In the genomic region with DNA sequence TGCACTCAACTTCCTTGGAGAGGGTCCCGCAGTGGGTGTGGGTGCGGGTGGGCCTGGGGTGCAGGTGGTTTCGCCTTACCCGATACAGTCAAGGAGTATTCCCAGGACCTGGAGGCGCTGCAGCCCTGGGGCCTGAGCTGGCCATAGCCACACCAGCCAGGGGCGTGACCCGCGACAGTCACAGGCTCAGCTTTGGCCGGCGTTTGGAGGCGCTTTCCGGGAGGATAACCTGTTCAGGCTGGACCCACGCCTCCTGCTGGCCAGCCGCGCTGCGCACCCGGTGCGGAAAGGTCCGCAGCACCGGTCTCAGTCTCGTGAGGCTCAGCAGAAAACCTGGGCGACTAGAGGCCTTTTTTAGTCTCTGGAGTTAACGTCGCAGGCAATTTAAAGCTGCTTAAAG, we compare ENCODE assay signal across 9 mouse cellular contexts. TPM values are rescaled to one million over a fixed set of nuclear protein-coding genes. Genes with fewer than 3 reads are reported as not detected.
DNase-seq lines count a peak whose midpoint lies in the region; ATAC-seq and TF ChIP-seq lines count a peak whose summit lies in the region.
"Had no signal": no experiment of that assay in that cellular context is flagged by ENCODE, and none has a peak within 500 bp of the region (broad histone marks: within the 10 kb centered on the region; RNA-seq: fewer than 3 reads in every experiment).

No protein-coding gene starts in this region.

- peak overlapping the region; percentile 42 for H3K9ac ChIP-seq in embryonic facial prominence, embryonic 14.5 days (ENCODE audit: low read depth, low read length)
- peak overlapping the region; percentile 58; the same call in 1 of the 2 replicates for H3K9ac ChIP-seq in heart, embryonic 13.5 days
- H3K9ac ChIP-seq in kidney, embryonic 15.5 days: no peak overlapping the region

- 2% methylated on average over 21 of the region's 24 CpGs for WGBS in embryonic facial prominence, embryonic 14.5 days
- WGBS in heart, embryonic 13.5 days: 2% methylated on average over 24 of the region's 24 CpGs
- WGBS in kidney, embryonic 15.5 days: 3% methylated on average over 24 of the region's 24 CpGs
- WGBS in small intestine, adult 2 months: 6% methylated on average over 24 of the region's 24 CpGs

- peak overlapping the region; percentile 28 for H3K4me3 ChIP-seq in embryonic facial prominence, embryonic 14.5 days (ENCODE audit: low read depth, low read length)
- peak overlapping the region; percentile 43 for H3K4me3 ChIP-seq in heart, embryonic 13.5 days
- peak overlapping the region; percentile 31 for H3K4me3 ChIP-seq in kidney, embryonic 15.5 days (replicated peaks)
- H3K4me3 ChIP-seq in small intestine, adult 2 months (ENCODE audit: low read depth, low read length): no peak overlapping the region

- no peak for TF ChIP-seq POLR2A in small intestine, adult 2 months (IDR thresholded peaks at IDR 0.05; ENCODE audit: low read depth, low read length)

- peak overlapping the region; percentile 63 for H3K4me2 ChIP-seq in embryonic facial prominence, embryonic 14.5 days (ENCODE audit: low read depth, low read length)
- peak overlapping the region; percentile 71 for H3K4me2 ChIP-seq in heart, embryonic 13.5 days
- peak overlapping the region; percentile 62 for H3K4me2 ChIP-seq in kidney, embryonic 15.5 days

- intact Hi-C loops in left cerebral cortex, postnatal 4 days (cut with DNase I): loop anchor here (5.0 kb wide), 2 partner anchors 118 to 282 kb away; a partner anchor contains a TSS
- intact Hi-C loops in left cerebral cortex, postnatal 36 days (cut with DNase I): loop anchor here (10.0 kb wide), 1 partner anchor 899 kb away; no protein-coding TSS in a partner anchor

- no peaks in the 10 kb centered on the region for H3K9me3 ChIP-seq in embryonic facial prominence, embryonic 14.5 days (ENCODE audit: control insufficient read depth, low read length)
- no peaks in the 10 kb centered on the region for H3K9me3 ChIP-seq in heart, embryonic 13.5 days
- H3K9me3 ChIP-seq in kidney, embryonic 15.5 days (replicated peaks): no peaks in the 10 kb centered on the region

- peaks cover 12% of the 10 kb centered on the region; the same call in 1 of the 2 replicates for H3K27me3 ChIP-seq in embryonic facial prominence, embryonic 14.5 days (replicated peaks; ENCODE audit: control insufficient read depth, insufficient read depth, low read length)
- H3K27me3 ChIP-seq in heart, embryonic 13.5 days (replicated peaks): peaks cover 25% of the 10 kb centered on the region
- peaks cover 7% of the 10 kb centered on the region; the same call in 1 of the 2 replicates for H3K27me3 ChIP-seq in kidney, embryonic 15.5 days
- no peaks in the 10 kb centered on the region for H3K27me3 ChIP-seq in small intestine, adult 2 months (ENCODE audit: control insufficient read depth, insufficient read depth, low read length)

- no peaks in the 10 kb centered on the region for H3K36me3 ChIP-seq in embryonic facial prominence, embryonic 14.5 days (ENCODE audit: control insufficient read depth, insufficient read depth, low read length)
- no peaks in the 10 kb centered on the region for H3K36me3 ChIP-seq in heart, embryonic 13.5 days
- H3K36me3 ChIP-seq in kidney, embryonic 15.5 days: no peaks in the 10 kb centered on the region
- H3K36me3 ChIP-seq in small intestine, adult 2 months (ENCODE audit: control insufficient read depth, insufficient read depth, low read length): no peaks in the 10 kb centered on the region

- peak; percentile 64 for ATAC-seq in embryonic facial prominence, embryonic 14.5 days (ENCODE audit: low read depth)
- ATAC-seq in heart, embryonic 13.5 days (ENCODE audit: extremely low read depth, insufficient number of reproducible peaks, low FRiP score, low TSS enrichment): no peak; the same call in 1 of the 2 replicates
- peak; percentile 88 for ATAC-seq in kidney, embryonic 15.5 days (replicated peaks; ENCODE audit: low FRiP score)

- H3K4me1 ChIP-seq in embryonic facial prominence, embryonic 14.5 days (ENCODE audit: control insufficient read depth, insufficient read depth, low read length): no peaks in the 10 kb centered on the region
- peaks cover 8% of the 10 kb centered on the region for H3K4me1 ChIP-seq in heart, embryonic 13.5 days
- peaks cover 11% of the 10 kb centered on the region for H3K4me1 ChIP-seq in kidney, embryonic 15.5 days
- peaks cover 2% of the 10 kb centered on the region for H3K4me1 ChIP-seq in small intestine, adult 2 months (ENCODE audit: control insufficient read depth, insufficient read depth, insufficient read length, low read length)

- DNase-seq in left cerebral cortex, postnatal 4 days: peak; percentile 75
- no peak for DNase-seq in left cerebral cortex, postnatal 36 days (ENCODE audit: low spot score in 2 of 2)
- peak; percentile 62 for DNase-seq in embryonic facial prominence, embryonic 14.5 days (ENCODE audit: low spot score)
- DNase-seq in lung, postnatal 10 days: peak; percentile 82
- no peak for DNase-seq in thymus, postnatal 25 days

- peak; percentile 57; the same call in 1 of the 2 replicates for TF ChIP-seq CTCF in small intestine, adult 2 months (IDR thresholded peaks at IDR 0.05; ENCODE audit: extremely low read depth, insufficient read length, insufficient replicate concordance, low read depth, low read length)

- no peak overlapping the region for H3K27ac ChIP-seq in embryonic facial prominence, embryonic 14.5 days (replicated peaks; ENCODE audit: low read depth, low read length)
- no peak overlapping the region for H3K27ac ChIP-seq in heart, embryonic 13.5 days (replicated peaks)
- no peak overlapping the region for H3K27ac ChIP-seq in kidney, embryonic 15.5 days
- no peak overlapping the region for H3K27ac ChIP-seq in small intestine, adult 2 months (ENCODE audit: insufficient read depth, low read depth, low read length)

RNA-seq across cellular contexts. Expression of a gene that starts 12.2 kb away (rescaled TPM):
- not detected for total RNA-seq in left cerebral cortex, postnatal 4 days (2021)
- not detected for total RNA-seq in left cerebral cortex, postnatal 36 days (2021)
- polyA plus RNA-seq in embryonic facial prominence, embryonic 14.5 days (2014; fragmentation: Nextera tagmentation; extraction: Ambion mirVana): 0.12 and 0.13 TPM in 2 replicates
- 2.9 and 9.8 TPM in 2 replicates for polyA plus RNA-seq in heart, embryonic 13.5 days (2015; fragmentation: Nextera tagmentation; extraction: Ambion mirVana)
- polyA plus RNA-seq in kidney, embryonic 15.5 days (2015; fragmentation: Nextera tagmentation; extraction: Ambion mirVana): 4.0 and 8.8 TPM in 2 replicates
- not detected in 2 replicates for polyA plus RNA-seq in small intestine, adult 2 months (2012; rRNA removed)
- total RNA-seq: MEL had no signal

RNA-seq across cellular contexts. Expression of a gene that starts 30.5 kb away (rescaled TPM):
- total RNA-seq in left cerebral cortex, postnatal 4 days (2021): not detected
- not detected for total RNA-seq in left cerebral cortex, postnatal 36 days (2021)
- polyA plus RNA-seq in embryonic facial prominence, embryonic 14.5 days (2014; fragmentation: Nextera tagmentation; extraction: Ambion mirVana): 0.09 TPM in 1 of 2 replicates, not detected in the other
- 1.4 and 8.7 TPM in 2 replicates for polyA plus RNA-seq in heart, embryonic 13.5 days (2015; fragmentation: Nextera tagmentation; extraction: Ambion mirVana)
- polyA plus RNA-seq in kidney, embryonic 15.5 days (2015; fragmentation: Nextera tagmentation; extraction: Ambion mirVana): 5.5 and 12.2 TPM in 2 replicates
- polyA plus RNA-seq in small intestine, adult 2 months (2012; rRNA removed): not detected in 2 replicates
- total RNA-seq: MEL had no signal

RNA-seq across cellular contexts. Expression of a gene that starts 54.3 kb away (rescaled TPM):
- not detected for total RNA-seq in left cerebral cortex, postnatal 4 days (2021)
- total RNA-seq in left cerebral cortex, postnatal 36 days (2021): not detected
- 0.10 TPM in 1 of 2 replicates, not detected in the other for polyA plus RNA-seq in embryonic facial prominence, embryonic 14.5 days (2014; fragmentation: Nextera tagmentation; extraction: Ambion mirVana)
- 0.82 and 5.8 TPM in 2 replicates for polyA plus RNA-seq in heart, embryonic 13.5 days (2015; fragmentation: Nextera tagmentation; extraction: Ambion mirVana)
- polyA plus RNA-seq in kidney, embryonic 15.5 days (2015; fragmentation: Nextera tagmentation; extraction: Ambion mirVana): 4.5 and 8.3 TPM in 2 replicates
- polyA plus RNA-seq in small intestine, adult 2 months (2012; rRNA removed): not detected in 2 replicates
- total RNA-seq: MEL had no signal

RNA-seq across cellular contexts. Expression of a gene that starts 60.0 kb away (rescaled TPM):
- 10 to 100 TPM; 58.6 to 60.0 TPM for total RNA-seq in left cerebral cortex, postnatal 4 days (2021)
- total RNA-seq in left cerebral cortex, postnatal 36 days (2021): 10 to 100 TPM; 39.4 to 39.7 TPM
- 86.1 and 98.0 TPM in 2 replicates for polyA plus RNA-seq in embryonic facial prominence, embryonic 14.5 days (2014; fragmentation: Nextera tagmentation; extraction: Ambion mirVana)
- 56.5 and 68.0 TPM in 2 replicates for polyA plus RNA-seq in heart, embryonic 13.5 days (2015; fragmentation: Nextera tagmentation; extraction: Ambion mirVana)
- polyA plus RNA-seq in kidney, embryonic 15.5 days (2015; fragmentation: Nextera tagmentation; extraction: Ambion mirVana): 99.6 and 104 TPM in 2 replicates
- 9.0 and 18.6 TPM in 2 replicates for polyA plus RNA-seq in small intestine, adult 2 months (2012; rRNA removed)

Comparison
In these comparisons a context has a peak if more than half of its experiments do, and no peak if none do; other contexts are left out.
1. DNase-seq: peak in left cerebral cortex, postnatal 4 days (single experiment), embryonic facial prominence, embryonic 14.5 days (single experiment) and lung, postnatal 10 days (single experiment); none in left cerebral cortex, postnatal 36 days (0 of 2) and thymus, postnatal 25 days (single experiment).
2. Peak in every context shown above with its lines, with median percentiles within 50 percentile points of each other: H3K4me2 ChIP-seq.